Mouse (Mus musculus) ES-CJ7 (cell line): Measurements from ENCODE around the gene S100a13.

Source experiments
- DNase-seq: peaks from one replicate; pipeline ENCODE4 v3.0.0; 2011; ENCODE audit warnings: low read depth, low spot score

Gene S100a13

DNA sequence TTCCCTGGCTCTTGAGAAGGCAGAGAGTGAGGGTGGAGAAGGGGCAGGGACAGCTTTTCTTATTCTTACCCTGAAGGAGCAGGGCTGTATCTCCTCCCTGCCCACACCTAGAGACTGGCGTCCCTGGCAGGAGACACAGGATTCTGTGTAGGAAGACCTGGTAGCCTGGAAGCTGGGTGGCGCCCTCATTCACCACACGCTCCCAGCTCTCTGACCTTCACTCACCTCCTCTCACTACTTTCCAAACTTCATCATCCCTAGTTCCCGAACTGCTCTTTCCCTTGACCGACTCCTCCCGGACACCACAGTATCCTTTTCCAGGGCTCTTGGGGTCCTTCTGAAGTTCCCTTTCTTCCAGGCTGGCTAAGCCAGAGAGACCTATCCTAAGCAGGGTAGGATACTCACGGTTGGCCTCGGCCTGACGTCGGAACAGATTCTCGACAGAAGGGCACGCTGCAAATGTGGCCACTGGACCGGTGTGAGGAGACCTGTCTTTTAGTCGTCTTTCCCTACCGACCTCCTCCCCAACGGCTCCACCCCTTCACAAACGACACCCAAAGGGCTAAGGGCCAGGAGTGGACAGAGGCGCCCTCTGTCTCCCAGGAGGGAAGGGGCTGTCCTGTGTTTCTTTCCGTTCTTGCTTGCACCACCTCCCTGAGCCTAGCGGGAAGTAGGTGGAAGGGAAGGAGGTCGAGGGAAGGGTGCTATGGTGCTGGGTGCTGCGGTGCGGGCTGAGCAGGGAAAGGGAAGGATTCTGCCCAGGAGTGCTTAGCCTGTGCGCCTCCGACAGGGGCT lies at the start of gene S100a13, which contains the start of gene S100a1:
TSS of gene S100a13 (plus strand) at position 640 of the 795 bp plus-strand sequence.
TSS of gene S100a1 (minus strand) at position 597 of the 795 bp plus-strand sequence.
- no peak for DNase-seq

DNA sequence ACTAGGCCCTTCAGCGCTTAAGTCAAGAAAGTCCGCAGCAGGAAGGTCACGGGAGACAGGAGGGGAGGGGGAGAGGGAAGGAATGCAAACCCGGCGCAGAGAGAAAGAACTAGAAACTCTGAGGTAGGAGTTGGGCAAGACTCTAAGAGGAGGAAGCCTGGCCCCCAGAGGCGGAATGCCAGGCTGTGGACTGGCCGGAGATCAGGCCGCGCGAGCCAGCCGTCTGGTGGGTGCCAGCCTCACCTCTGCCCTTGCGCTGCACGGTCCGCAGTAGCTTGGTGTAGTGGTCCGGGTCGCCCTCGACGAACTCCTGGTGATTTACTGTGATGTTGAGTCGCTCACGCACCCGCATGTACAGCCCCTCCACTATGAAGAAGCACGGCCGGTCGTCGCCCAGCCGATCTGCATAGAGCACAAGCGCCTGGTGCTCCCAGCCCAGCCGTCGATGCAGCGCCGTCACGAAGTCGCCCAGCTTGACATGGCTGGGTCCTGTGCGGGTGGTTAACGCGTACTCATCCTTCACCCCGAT lies 49.6 kb upstream of the S100a13 start:
- DNase-seq, result no peak

DNA sequence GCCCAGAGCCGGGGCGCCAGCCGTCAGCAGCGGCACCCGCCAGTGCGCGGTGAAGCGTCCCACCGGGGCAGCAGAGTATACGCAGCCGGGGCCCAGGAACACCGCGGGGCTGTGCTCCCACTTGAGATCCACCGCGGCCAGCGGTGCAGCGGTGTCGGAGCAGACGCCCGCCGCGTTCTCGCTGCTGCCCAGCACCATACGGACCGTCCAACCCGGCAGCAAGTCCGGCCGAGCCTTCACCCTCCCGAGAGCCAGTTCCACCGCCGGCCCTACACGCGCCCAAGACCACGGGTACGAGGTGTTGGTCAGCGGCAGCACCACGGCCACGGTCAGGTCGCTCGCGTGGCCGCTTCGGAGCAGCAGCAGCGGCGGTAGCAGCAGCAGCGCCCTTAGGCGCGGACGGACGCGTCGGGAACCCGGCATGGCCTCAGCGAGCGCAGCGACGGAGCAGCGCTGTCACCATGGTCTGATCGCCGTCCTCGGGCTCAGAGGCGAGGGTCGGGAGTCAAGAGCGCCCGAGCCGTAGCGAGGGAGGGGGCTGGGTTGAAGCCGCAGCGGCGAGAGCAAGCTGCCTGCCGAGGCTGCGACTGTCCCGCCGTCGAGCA lies 49.1 kb upstream of the S100a13 start:
- no peak for DNase-seq

DNA sequence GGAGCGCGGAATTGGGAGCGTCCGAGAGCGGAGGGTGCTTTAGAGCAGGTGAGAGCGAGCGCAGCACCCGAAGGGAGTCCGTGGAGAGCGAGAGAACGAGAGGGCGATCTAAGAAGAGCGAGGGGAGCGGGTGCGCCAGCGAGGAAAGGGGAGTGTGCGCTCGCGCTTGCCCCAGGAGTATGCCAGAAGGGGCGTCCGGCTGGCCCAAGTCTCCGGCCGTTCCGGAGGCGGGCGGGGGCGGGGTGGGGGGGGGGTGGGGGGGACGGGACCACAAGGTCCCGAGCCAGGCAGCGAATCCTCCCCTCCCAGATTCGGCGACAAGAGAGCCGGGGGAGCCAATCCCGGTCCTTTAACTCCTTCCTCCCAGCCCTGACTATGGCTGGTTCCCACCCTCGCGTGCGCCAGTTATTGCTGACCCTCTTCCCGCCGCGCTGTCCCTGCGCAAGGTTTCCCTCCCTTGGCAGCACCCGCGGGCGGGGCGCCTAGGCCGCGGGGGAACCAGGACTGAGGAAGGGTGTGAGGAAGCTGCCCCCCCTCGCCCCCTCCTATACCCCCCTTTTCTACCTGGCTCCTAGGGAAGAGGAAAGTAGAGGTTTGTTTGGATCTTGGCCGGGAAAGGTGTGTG lies 48.4 kb upstream of the S100a13 start, which contains the start of gene Npr1:
TSS of gene Npr1 (minus strand) at position 181 of the 625 bp plus-strand sequence.
- DNase-seq, result peak; percentile 63

DNA sequence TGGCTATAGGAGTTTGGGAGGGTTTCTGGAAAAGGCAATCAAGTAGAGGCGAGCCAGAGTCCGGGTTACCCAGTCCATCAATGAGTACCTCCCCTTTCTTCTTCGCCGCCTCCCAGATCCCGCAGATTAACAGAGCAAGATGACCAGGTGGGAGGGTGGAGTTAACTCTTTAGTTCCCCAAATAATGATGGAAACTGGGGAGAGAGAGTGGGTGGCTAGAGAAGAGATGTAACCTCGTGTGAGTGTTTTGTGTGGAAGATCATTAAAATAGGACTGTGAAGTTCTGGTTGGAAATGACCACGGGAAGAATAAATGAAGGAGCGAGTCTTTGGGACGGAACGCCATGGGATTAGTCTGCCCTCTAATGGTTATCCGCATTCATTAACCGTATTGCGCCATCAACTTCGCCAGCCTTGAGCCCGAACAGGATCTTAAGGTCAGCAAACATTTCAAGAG lies 47.9 kb upstream of the S100a13 start:
- peak; percentile 76 for DNase-seq

DNA sequence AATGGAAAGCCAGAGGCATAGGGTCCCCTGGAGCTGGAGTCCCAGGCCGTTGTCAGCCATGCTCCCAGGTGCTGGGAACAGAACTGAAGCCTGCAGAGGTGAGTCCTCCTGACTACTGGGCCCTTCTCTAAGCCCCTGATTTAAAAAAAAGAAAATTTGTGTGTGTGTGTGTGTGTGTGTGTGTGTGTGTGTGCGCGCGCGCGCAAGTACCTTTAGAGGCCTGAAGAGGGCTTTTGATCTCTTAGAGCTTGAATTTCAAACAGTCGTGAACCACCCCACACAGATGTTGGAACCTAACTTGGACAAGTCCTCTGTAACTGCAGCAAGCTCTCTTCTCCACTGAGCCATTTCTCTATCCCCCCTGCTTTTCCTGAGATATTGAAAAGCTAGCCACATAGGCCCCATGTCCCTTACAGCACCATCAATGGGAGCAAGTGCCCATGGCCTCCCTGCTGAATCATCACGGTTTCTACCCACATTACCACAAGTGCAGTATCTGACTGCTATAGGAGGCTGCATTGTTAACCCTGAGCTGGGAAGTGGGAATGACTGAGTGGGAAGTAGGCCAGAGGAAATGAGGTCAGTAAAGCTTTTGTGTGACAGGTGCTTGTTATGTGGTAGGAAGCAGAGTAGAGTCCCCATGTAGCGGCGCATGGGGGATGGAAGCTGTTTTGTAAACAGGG lies 46.5 kb upstream of the S100a13 start:
- peak; percentile 59 for DNase-seq

DNA sequence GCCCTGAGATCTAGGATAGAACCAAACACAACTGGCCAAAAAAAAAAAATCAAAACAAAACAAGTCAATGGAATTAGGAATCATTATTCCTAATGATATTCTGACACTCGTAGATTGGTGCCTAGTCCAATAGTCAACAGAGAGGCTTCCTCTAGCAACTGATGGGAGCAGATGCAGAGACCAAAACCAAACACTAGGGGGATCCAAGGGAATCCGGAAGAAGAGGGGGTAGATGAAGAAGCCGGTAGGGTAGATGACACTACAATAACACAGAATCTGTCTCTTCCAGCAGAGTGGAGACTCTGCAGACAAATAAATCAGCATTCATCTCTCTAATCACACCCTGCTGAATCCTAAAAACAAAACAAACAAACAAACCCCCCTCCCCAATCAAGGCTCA lies 42.0 kb upstream of the S100a13 start:
- DNase-seq, result peak; percentile 80

DNA sequence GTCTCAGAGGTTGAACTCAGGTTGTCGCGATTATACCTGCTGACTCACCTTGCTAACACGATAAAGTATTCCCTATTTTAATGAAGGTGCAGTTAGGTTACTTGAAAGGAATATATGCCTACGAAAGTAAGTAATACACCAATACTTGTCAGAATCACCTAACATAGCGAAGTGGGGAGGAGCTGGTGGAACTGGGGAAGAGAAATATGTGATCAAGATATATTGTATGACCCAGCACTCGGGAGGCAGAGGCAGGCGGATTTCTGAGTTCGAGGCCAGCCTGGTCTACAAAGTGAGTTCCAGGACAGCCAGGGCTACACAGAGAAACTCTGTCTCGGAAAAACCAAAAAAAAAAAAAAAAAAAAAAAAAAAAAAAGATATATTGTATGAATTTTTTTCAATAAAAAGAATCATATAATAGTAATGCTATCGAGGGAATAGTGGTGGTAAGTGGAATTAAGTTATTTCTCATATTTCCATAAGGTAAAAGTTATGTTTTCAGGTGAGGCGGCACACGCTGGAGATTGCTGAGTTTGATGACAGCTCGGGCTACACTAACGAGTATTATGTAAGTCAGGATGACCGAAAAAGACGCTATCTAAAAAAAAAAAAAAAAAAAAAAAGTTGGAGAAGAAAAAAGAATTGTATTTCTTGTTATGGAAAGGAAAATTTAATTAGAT lies 38.9 kb upstream of the S100a13 start:
- DNase-seq, result peak; percentile 37

DNA sequence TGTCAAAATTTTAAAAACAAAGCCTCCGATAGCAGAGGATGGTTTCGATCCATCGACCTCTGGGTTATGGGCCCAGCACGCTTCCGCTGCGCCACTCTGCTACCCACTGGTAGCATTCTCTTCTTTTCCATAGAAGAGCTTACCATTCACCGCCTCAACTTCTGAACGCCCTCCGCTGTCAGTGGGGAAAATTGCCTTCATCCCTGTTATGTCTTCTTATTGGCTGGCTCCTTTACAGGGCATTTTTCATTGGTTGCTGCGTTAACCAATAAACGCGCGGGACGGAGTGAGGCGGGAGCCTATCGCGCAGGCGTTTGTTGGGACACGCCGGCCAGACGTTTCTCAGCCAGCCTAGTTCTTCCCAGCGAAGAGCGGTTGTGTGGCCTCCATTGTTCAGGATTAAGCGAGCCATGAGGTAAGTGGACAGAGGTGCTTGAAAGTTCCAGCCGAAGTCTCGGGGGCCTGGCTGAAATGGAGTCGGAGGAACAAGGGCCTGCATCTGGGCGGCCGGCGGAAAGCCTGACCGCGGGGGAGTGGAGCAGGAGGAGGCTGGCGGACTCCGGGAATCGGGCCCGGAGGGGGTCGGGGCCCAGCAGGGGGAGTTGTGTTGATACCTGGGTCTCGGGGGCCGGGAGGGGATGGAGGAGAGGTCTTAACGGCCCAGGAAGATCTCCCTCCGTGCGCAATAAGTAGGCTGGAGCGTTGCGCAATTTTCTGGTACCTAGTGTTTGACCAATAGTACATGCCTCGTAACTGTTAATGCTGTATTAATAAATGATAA lies 38.2 kb upstream of the S100a13 start, which contains the start of gene Ilf2:
TSS of gene Ilf2 (plus strand) at position 296 of the 781 bp plus-strand sequence.
- DNase-seq, result peak; percentile 98

DNA sequence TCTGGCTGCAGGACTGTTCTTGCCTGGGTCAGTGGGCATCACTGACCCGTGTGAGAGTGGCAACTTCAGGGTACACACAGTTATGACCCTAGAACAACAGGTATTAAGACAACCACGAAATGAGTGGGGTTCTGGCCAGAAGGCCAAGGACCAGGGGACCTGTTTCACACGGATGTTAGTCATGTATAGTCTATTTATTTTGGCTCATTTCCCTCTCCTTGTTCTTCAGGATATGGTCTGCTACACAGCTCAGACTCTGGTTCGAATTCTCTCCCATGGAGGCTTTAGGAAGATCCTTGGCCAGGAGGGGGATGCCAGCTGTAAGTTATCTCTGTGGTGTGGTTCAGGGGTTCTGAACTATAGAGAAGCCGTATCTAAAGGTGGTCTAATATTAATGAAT lies 27.2 kb upstream of the S100a13 start:
- DNase-seq, result no peak

DNA sequence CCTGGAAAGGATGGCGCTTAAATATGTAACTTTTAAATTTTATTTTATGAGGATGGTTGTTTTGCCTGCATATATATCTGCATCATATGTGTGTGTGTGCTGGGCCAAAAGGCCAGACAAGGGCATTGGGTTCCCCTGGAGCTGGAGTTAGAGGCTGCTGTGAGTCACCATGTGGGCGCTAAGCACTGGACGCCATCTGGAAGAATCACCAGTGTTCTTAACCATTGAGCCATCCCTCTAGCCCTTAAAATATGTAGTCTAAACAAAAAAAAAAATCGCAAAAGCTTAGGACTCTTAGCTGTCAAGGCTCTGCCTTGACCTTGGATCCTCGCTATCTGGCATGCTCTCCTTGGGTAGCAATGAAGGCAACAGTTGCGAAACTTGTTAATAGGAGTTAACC lies 25.7 kb upstream of the S100a13 start:
- DNase-seq, result no peak

DNA sequence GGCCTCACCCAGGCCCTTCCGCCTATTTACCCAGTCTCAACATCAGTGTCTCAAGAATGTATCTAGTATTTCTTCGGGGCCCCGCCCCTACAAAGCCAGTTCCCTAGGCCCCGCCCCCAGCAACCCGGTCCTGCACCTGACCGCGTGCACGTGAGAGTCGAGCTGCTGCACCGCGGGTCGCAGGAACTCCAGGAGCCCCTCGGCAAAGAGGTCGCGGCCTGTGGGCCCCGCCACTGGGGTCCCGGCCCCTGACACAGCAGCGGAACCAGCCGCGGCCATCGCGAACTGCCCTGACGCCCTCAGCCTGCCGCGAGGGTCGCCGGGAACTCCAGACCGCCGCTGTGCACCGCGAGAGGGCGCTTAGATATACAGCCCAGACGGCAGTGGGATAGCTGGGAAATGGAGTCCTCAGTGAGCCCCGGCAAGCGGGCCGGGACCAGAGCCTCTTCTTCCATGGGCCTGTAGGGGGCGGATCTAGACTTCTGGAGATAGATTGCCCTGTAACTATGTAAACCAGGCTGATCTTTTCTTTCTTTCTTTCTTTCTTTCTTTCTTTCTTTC lies 23.5 kb upstream of the S100a13 start, which contains the start of gene Snapin:
TSS of gene Snapin (minus strand) at position 338 of the 561 bp plus-strand sequence.
- DNase-seq, result peak; percentile 95

DNA sequence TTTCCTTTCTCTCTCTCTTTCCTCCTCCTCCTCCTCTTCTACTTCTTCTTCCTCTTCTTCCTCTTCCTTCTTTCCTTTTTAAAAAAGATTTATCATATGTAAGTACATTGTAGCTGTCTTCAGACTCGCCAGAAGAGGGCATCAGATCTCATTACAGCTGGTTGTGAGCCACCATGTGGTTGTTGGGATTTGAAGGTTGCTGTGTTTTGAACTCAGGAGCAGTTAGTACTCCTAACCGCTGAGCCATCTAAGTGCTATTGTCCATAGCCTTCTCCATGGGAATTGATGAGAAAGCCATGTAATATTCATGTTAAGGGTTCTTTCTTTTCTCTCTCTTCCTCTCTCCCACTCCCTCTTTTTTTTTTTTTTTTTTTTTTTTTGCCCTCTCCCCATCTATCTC lies 22.9 kb upstream of the S100a13 start:
- peak; percentile 63 for DNase-seq

DNA sequence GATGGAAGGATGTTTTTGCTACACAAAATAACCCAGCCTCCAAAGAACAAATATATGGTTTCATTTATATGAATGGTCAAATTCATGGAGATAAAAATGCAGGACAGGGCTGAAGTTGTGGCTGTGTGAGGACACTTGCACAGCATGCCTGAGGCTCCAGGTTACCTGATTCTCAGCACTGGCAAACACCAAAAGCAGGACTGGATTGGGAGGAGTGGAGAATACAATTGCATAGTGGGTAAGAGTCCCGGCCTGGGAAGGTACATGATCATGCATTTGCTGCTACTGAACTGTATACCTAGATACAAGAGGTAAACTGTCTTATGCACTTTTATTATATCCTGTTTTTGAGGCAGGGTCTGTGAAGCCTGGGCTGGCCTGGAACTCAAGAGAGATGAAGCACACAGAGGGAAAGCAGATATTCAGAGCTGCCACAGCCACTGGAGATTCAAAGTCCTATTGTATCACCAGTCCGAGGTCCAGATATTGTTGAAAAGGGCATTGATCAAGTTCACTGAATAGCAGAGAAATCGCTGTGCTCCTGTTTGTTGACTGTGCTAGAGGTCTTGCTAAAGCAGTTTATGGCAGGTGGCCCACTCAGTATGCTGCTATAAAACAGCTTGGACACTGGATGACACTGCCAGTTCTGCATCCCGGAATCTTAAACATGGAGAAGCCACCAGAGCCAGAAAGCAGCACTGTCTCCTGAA lies 20.2 kb upstream of the S100a13 start:
- DNase-seq, result no peak

DNA sequence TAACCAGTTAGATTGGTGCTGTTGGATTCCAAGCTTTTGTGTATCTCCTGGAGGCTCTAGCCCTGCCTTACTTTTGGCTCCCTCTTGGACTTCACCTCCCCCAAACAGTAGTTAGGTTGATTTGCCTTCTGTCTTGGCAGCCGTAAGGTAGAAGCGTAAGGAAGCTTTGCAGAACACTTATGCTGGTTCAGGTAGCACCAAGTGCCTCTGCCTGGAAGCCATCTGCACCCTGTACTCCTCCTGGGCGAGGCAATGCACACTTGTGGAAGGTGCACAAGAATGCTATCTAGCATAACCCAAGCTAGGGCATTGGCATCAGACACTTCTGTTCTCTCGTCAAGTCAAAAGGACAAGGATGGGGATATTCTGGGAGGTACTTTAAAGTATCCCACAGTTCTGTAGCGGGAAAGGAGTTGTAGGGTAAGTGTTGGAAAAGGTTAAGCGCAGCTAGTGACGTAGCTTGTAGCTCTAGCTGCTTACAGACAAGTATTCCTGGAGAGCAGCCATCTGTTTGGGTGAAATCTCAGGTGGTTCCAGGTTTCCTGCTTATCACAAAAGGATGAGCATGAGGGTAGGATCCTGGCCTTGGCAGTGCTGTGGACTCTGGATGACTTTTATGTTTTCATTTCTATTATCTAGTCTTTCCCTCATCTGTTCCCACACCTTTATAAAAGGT lies 18.2 kb upstream of the S100a13 start:
- DNase-seq, result no peak

DNA sequence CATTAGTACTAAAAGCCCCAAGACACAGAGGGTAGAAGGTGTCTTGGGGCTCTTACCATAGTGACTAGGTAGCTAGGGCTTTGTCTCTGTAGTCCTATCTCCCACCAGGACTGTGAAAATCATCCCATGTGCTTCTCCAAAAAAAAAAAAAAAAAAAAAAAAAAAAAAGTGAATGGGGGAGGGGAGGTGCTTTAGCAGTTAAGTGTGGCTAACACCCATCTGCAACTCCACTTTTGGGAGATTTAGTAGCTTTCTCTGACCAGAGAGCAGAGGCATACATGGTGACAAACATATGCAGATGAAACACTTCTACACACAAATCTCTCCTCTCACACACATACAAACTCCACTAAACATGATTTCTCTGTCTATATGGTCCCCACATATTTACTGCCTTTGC lies 16.6 kb upstream of the S100a13 start:
- DNase-seq, result no peak

DNA sequence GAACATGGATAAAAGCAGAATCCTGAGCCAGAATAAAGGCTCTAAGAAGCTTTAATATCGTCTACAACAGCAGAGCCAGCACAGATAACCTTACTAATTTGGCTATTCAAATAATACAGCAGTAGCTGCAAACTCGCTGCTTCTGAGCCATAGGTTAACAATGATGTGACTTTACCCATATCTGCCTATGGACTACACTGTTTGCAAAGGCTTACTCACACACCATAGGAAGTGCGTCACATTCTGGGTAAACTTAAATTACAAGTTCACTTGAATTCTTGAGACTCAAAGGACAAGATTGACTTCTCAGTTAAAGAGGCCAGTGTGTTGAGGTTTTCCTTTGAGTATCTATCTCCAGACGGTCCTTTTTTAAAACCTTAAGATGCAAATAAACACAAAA lies 10.8 kb upstream of the S100a13 start:
- DNase-seq, result no peak

DNA sequence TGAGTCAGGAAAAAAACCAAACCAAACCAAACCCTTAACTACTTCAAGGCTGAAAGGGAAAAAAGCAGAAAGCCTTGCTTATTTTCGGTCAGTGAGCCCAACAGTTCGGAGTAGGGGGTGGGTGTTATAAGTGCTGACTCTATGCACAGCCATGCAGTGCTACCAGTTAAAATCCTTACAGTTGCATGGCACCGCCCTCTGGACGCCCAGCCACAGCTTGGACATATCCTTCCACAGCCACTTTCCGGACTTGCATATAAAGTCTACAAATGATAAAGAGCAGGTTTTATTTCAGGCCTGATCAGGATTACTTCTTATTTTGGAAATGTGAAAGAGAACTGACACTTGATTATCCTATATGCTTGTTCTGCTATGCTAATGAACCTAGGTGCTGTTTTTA lies 9.0 kb upstream of the S100a13 start:
- DNase-seq, result no peak

DNA sequence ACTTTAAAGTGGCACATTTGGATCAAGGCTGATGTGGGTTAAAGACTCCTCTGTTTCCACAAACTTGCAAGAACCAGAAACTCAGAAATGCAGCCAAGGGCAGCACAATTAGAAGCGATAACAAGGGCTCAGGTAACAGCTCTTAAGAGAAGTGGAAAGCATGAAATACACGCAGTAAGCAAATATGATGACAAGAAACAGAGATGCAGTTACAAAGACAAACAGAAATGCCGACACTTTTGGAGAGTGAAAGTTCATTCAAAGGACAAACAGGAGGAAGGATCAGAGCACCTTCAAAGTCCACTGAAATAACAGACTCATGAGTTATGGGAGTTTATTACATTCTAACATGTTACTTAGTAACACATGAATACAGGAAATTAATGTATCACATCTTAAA lies 7.9 kb upstream of the S100a13 start:
- DNase-seq, result no peak
